Mouse (Mus musculus) activated CD4-positive, CD25-positive, alpha-beta regulatory T cell, adult 4 months (primary cell): ENCODE results near the gene Myl6b. TPM values are rescaled to one million over a fixed set of nuclear protein-coding genes. Genes with fewer than 3 reads are reported as not detected.
"Not testable (repeated sequence)": the region's sequence is repeated elsewhere in the genome, so short reads cannot be mapped to it uniquely, and the experiment has no call there.

Experiments used
- ATAC-seq: one replicate; pipeline ENCODE4 v1.8.0; 2017
- polyA plus RNA-seq, 2 experiments: library from polyadenylated mRNA; unstranded; fragments of 100-300 nt; shearing (Covaris generic); gene quantifications; one replicate each; pipeline ENCODE4 v1.2.1; 2017

Myl6b gene
- polyA plus RNA-seq, 2 experiments from 2014 or later = 2.0 to 6.9 TPM

DNA sequence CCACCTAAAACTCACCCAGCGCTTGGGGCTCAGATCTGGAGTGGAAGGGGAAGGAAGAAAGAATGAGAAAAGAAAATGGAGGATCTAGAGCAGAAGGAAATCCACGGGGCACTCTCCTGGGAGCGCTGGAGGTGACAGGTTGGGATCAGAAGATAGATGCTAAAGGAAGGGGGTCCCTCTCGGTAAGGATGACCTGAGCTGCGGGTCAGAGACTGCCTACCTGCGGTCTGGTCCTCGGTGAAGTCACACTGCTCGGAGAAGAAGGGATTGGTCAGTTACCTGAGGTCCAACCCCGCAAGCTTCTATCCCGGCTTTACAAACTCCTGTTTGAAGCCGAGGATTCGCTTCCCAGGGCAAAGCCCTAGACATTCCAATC lies 5.2 kb downstream of the Myl6b start:
- ATAC-seq = peak; percentile 2

GRCm38 (mm10) chr10:128492633-128493311 lies 5.7 kb downstream of the Myl6b start:
- peak; percentile 7 for ATAC-seq

- ATAC-seq = not testable (repeated sequence)
Measured at GRCm38 (mm10) chr10:128492051-128492450, 6.4 kb downstream of the Myl6b start.

DNA sequence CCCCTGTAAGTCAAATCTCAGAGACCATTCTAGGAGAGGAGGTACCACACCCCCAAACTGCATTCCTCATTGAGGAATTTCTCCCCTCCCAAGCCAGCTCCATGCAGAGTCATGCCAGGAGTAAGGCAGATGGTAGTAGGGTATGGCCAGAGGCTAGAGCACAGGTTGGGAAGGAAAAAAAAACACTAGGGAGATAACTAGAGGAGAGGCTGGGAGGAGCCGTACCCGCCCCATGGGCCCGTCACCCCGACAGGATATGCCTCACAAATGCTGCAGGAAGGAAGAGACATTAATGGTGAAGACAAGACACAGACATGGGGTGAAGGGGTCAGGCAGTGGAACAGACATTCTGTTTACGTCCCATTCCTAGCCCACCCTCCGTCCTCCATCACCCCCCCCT lies 7.0 kb downstream of the Myl6b start:
- no peak for ATAC-seq

GRCm38 (mm10) chr10:128490912-128491311 lies 7.6 kb downstream of the Myl6b start:
- no peak for ATAC-seq

- no peak for ATAC-seq
Measured at GRCm38 (mm10) chr10:128490232-128490631, 8.3 kb downstream of the Myl6b start.

- no peak for ATAC-seq
Measured at GRCm38 (mm10) chr10:128489785-128490184, 8.7 kb downstream of the Myl6b start.

DNA sequence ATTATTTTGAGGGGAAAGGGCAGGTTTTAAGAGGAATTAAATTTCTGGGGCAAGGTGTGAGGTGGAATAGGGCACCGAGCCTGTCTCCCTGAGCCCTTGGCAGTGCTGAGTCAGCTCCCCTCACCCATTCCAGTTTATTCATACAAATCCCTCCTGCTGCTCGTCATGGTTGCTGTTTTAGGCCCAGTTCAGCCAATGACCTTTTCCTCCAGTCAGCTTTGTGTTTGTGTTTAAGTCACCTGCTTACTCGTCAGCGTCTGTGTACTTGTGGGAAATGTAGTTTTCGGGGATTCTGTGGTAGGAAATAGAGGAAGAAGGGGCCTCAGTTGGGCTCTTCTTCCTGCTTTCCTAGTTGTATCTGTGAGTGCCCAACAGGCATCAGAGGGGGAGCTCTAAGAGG lies 9.1 kb downstream of the Myl6b start:
- ATAC-seq = no peak

DNA sequence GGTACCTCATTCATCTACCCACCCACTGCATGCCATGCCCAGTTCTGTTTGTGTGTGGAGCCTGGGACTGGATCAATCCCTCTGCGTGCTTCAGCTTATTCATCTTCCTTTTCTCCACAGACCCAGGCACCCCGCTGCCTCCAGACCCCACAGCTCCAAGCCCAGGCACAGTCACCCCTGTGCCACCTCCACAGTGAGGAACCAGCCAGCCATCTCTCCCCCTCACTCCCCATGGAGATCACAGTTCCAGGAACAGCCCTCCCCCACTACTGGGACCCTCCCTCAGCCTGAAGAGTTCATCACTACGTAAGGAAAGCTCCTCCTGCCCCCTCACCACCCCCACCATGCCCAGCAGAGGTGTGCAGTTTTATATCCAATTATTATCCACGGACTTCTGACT lies 9.7 kb downstream of the Myl6b start:
- ATAC-seq = no peak

- ATAC-seq = no peak
Measured at GRCm38 (mm10) chr10:128487861-128488712, 10.4 kb downstream of the Myl6b start.

DNA sequence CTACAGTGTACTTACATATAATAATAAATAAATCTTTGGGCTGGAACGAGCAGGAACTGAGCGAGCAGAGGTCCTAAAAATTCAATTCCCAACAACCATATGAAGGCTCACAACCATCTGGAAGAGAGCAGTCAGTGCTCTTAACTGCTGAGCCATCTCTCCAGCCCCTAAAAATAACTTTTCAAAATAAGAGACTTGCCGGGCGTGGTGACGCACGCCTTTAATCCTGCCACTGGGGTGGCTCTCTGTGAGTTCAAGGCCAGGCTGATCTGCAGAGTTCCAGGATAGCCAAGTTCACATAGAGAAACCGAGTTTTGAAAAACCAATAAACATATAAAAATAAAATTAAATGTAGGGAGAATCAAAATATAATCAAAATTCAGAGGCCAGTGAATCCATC lies 12.1 kb downstream of the Myl6b start:
- no peak for ATAC-seq

DNA sequence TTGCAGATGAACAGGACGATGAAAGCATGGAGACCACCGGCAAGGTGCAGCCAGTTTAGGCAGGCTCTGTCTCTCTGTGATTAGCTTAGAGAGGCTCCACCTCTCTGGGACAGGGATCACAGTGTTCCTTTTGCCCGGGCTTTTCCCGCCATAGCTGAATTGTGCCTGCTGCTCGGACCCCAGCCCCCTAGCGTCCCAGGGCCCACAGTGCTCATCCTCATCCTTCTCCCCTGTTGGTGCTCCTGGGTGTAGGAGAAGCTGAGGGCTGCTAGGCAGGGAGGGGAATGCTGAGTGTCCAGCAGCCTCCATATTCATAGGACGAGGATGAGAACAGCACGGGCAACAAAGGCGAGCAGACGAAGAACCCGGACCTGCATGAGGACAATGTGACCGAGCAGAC lies 24.1 kb downstream of the Myl6b start:
- ATAC-seq = no peak

GRCm38 (mm10) chr10:128460270-128460630 lies 38.2 kb downstream of the Myl6b start:
- ATAC-seq = no peak

DNA sequence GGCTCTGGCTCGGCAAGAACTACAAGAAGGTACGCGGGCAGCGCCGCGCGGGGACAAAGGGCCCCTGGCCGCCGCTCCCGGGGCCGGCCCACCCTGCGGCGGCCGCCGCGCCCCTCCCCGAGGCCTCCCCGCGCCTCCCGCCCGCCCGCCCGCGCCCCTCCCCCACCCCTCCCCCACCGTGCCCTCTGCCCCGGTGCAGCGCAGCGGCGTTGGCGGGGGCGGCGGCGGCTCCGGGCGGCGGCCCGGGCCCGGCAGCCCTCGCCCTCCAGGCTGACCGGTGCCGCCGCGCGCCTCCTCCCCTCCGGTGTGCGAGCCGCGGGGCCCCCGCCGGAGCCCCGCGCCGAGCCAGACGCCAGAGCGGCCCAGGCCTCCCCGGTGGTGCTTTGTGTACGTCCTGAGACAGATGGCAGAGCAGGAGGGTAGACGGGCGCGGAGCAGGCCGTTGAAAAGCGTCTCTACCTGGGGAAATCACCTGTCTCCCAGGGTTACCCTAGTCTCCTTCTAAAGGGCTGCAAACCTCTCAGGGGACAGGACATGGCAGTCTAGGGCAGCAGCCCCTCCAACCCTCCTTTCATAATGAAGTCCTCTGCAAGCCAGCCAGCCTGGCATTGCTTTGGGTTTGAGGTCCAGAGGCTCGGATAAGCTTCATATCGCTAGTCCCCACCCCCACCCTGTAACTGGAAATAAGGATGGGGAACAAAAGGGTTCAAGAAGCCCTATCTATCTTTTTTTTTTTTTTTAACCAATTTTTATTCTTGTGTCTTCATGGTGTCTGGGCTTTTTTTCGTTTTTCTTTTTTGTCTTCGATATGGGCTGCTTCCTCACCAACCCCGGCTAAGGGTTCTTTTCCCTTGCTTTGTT lies 38.8 kb downstream of the Myl6b start:
- peak; percentile 51 for ATAC-seq

DNA sequence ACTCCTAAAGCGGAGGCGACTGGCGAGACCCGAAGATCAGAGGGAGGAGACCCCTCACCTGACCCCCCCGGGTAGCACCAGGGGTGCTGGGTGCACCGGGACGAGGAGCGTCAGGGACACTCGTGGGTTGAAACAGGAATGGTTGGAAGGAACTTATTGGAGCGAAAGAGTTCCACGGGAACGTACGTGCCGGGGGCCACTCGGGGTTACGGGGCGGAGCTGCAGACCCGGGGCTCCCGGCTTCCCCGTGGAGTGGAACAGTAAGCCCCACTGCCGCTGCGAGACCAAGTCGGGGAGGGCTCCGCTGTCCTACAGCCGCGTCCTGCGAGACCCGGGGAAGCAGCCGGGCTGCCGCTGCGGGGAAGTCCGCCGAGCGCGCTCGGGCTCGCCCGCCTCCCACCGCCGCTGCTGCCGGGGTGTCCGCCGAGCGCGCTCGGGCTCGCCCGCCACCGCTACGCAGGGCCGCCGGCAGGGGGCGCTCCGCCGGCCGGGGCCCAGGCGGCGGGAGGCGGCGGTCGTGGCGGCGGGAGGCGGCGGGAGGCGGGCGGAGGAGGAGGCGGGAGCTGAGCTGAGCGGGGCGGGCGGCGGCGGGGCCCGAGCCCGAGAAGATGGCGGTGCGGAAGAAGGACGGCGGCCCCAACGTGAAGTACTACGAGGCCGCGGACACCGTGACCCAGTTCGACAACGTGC lies 39.6 kb downstream of the Myl6b start, which contains the start of gene Smarcc2:
Smarcc2 (plus strand) TSS at position 530 of the 690 bp plus-strand sequence.
- peak; percentile 59 for ATAC-seq

DNA sequence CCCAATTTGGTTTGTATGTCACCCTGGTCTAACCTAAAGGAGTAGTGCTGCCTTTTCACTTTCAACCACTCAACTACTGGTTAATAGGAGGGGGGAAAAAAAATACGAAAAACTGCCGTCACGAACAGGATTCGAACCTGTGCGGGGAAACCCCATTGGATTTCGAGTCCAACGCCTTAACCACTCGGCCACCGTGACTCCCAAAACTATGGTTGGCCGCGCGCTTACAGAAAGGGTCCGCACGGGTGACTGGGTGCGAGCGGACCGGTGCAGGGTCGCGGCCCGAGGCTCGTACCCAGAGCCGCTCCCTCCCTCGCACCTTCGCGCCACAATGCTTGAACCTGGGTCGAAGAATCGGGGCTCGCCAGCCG lies 40.2 kb downstream of the Myl6b start:
- peak; percentile 17 for ATAC-seq

GRCm38 (mm10) chr10:128457676-128458075 lies 40.8 kb downstream of the Myl6b start:
- ATAC-seq = no peak

GRCm38 (mm10) chr10:128455280-128455679 lies 43.2 kb downstream of the Myl6b start:
- peak; percentile 28 for ATAC-seq

DNA sequence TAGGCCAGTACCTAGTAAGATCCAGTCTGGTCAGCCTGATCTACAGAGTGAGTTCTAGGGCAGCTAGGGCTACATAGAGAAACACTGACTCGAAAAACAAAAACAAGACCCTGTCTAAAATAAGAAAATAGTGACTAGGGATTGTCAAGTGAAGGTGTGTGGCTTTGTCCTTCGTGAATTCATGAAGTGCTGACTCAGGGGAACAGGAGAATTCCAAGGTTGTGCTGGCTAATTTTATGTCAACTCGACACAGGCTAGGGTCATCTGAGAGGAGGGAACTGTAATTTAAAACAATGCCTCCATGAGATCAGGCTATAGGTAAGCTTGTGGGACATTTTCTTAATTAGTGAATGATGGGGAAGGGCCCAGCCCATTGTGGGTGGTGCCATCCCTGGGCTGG lies 44.0 kb downstream of the Myl6b start:
- no peak for ATAC-seq

DNA sequence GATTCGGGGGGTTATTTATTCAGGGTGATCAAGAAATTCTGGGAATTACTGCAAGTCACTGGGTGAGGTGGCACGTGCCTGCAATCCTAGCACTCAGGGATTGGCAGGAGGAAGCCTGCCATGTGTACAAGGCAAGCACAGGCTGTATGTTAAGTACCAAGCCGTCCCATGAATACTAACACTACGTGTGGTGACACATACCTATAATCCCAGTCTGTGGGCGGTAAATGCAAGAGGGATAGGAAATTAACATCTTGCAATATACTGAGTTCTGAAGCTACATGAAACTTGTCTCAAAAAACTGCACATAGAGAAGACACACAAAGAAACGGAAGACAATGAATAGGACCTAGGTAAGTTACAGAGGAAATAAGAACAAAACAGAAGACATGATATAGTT lies 47.5 kb downstream of the Myl6b start:
- no peak for ATAC-seq

DNA sequence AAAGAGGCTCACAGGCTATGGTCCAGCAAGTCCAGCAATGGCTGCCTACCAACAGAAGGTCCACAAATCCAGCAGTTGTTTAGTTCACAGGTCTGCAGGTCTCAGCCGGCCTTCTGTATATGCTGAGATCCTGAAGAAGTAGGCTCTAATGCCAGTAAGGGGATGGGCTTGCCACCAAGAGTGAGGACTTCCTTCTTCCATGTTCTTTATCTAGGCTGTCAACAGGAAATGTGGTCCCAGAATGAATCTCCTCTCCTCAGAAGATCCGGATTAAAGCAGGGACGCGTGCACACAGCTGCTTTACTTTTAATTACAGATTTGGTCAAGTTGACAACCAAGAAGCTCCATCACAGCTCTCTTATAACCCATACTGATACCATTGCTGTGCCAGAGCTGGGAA lies 53.1 kb downstream of the Myl6b start:
- no peak for ATAC-seq

DNA sequence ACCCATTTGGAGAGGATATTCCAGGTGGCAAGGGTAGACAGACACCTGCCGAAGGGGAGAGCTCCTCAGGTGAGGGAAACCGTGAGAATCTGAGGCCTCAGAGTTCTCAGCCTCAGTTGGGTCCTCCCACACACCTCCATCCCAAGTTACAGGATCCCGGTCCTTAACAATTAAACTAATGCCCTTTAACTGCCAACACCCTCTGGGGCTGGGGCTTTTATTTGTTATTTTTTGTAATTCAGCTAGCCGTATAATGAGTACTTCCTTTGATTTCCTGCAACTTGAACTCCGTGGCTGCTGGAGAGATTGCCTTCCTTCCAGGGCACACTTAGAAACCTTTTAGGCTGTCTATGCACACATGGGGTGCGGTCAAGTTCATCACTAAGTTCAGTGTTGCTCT lies 54.1 kb downstream of the Myl6b start:
- no peak for ATAC-seq
